In the genomic region with DNA sequence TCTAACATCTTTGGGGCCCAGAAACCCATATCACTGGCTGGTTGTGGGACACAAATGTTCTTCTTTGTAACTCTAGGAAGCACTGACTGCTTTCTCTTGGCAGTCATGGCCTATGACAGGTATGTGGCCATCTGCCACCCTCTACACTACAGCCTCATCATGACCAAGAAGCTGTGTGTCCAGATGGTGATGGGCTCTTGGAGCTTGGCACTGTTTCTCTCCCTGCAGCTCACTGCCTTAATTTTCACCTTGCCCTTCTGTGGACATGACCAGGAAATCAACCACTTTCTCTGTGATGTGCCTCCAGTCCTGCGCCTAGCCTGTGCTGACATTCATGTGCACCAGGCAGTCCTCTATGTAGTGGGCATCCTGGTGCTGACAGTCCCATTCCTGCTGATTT, we compare ENCODE assay signal across 18 mouse cellular contexts. TPM values are rescaled to one million over a fixed set of nuclear protein-coding genes. Genes with fewer than 3 reads are reported as not detected.
"Had no signal": no experiment of that assay in that cellular context is flagged by ENCODE, and none has a peak within 500 bp of the region (broad histone marks: within the 10 kb centered on the region; RNA-seq: fewer than 3 reads in every experiment).

No protein-coding gene starts in this region.

- H3K4me3 ChIP-seq: layer of hippocampus, adult 2 months; limb, embryonic 12.5 days; liver, embryonic 13.5 days; lung, embryonic 15.5 days; midbrain, embryonic 13.5 days; myocyte; neural tube, embryonic 15.5 days had no signal

- DNase-seq: kidney, postnatal 10 days; kidney, postnatal 4 days; liver; liver, embryonic 13.5 days; liver, postnatal 0 days; lung, postnatal 14 days; thymus, adult 18-20 months; thymus, postnatal 14 days had no signal

- H3K27ac ChIP-seq: layer of hippocampus, adult 2 months; limb, embryonic 12.5 days; liver, embryonic 13.5 days; lung, embryonic 15.5 days; midbrain, embryonic 13.5 days; neural tube, embryonic 15.5 days had no signal

RNA-seq across cellular contexts. Expression of a gene that starts 9.8 kb away (rescaled TPM):
- total RNA-seq: layer of hippocampus, adult 2 months; layer of hippocampus, postnatal 14 days; left cerebral cortex, adult 18-20 months; left cerebral cortex, postnatal 14 days; megakaryocyte-erythroid progenitor cell, adult 5-6 weeks had no signal

RNA-seq across cellular contexts. Expression of a gene that starts 15.0 kb away (rescaled TPM):
- total RNA-seq: layer of hippocampus, adult 2 months; layer of hippocampus, postnatal 14 days; left cerebral cortex, adult 18-20 months; left cerebral cortex, postnatal 14 days; megakaryocyte-erythroid progenitor cell, adult 5-6 weeks had no signal

RNA-seq across cellular contexts. Expression of a gene that starts 26.3 kb away (rescaled TPM):
- total RNA-seq: layer of hippocampus, adult 2 months; layer of hippocampus, postnatal 14 days; left cerebral cortex, adult 18-20 months; left cerebral cortex, postnatal 14 days; megakaryocyte-erythroid progenitor cell, adult 5-6 weeks had no signal

RNA-seq across cellular contexts. Expression of a gene that starts 28.3 kb away (rescaled TPM):
- total RNA-seq: layer of hippocampus, adult 2 months; layer of hippocampus, postnatal 14 days; left cerebral cortex, adult 18-20 months; left cerebral cortex, postnatal 14 days; megakaryocyte-erythroid progenitor cell, adult 5-6 weeks had no signal

RNA-seq across cellular contexts. Expression of a gene that starts 48.6 kb away (rescaled TPM):
- total RNA-seq: layer of hippocampus, adult 2 months; layer of hippocampus, postnatal 14 days; left cerebral cortex, adult 18-20 months; left cerebral cortex, postnatal 14 days; megakaryocyte-erythroid progenitor cell, adult 5-6 weeks had no signal
